Mouse (Mus musculus): ENCODE results near the gene Vwa5a. TPM values are rescaled to one million over a fixed set of nuclear protein-coding genes. Genes with fewer than 3 reads are reported as not detected.

Vwa5a gene
- 25.4 and 26.3 TPM in 2 replicates for polyA plus RNA-seq (2014; fragmentation: Nextera tagmentation; extraction: Ambion mirVana)

DNA sequence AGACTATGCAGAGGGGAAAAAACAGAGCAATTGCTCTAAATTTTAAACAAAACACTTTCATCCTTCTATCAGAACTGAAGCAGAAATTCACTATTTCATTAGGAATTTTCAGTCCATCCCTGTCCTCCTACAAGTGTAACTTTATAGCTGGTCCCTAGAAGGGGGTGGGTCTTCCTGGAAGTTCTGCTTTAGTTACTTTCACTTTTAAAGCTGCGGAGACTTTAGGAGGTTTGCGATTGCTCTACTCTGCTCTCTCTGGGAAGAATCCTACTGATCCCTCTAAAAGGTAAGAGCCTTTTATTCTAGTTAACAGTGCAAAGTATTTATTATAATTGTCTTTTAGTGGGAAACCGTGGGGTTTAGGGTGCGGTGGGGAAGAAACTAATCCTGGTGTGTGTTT lies at the start of gene Vwa5a:
Gene Vwa5a, plus strand, starts transcription at position 167 of the 400 bp plus-strand sequence.
- H3K36me3 ChIP-seq (ENCODE audit: control insufficient read depth, insufficient read depth, low read length): peaks cover 2% of the 10 kb centered on the region; the same call in 1 of the 2 replicates

DNA sequence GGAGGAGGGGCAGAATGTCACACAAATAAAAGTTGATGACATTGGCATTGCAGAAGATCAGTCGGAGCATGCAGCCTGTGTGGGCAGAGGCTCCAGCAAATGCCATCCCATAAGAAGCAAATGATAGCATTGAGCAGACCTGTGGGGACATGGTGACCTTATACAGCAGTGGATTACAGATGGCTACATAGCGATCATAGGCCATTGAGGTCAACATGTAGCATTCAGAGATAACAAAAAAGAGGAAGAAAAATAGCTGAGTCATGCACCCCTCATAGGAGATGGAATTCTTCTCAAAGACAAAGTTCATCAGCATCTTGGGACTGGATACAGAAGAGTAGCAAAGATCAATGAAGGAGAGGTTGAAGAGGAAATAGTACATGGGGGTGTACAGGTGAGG lies 45.2 kb upstream of the Vwa5a start:
- H3K27me3 ChIP-seq (ENCODE audit: control insufficient read depth, insufficient read depth, low read length): no peaks in the 10 kb centered on the region
- WGBS: 83% methylated on average over 2 of the region's 2 CpGs
- no peak overlapping the region for H3K27ac ChIP-seq (ENCODE audit: low read length)
- H3K9ac ChIP-seq (replicated peaks; ENCODE audit: low read depth, low read length): no peak overlapping the region
- no peaks in the 10 kb centered on the region for H3K36me3 ChIP-seq (ENCODE audit: control insufficient read depth, insufficient read depth, low read length)
- no peak overlapping the region for H3K4me3 ChIP-seq (ENCODE audit: low read depth, low read length)
- no peak for ATAC-seq (ENCODE audit: insufficient number of reproducible peaks, insufficient read depth, low FRiP score, low read depth)
- no peak overlapping the region for H3K4me2 ChIP-seq (replicated peaks; ENCODE audit: low read depth, low read length)
- H3K4me1 ChIP-seq (ENCODE audit: control insufficient read depth, insufficient read depth, low read length): no peaks in the 10 kb centered on the region
- H3K9me3 ChIP-seq (ENCODE audit: control insufficient read depth, low read depth, low read length): no peaks in the 10 kb centered on the region

More for the DNA sequence above, at the start of gene Vwa5a:
- H3K4me1 ChIP-seq (ENCODE audit: control insufficient read depth, insufficient read depth, low read length): peaks cover 7% of the 10 kb centered on the region
- no peaks in the 10 kb centered on the region for H3K9me3 ChIP-seq (ENCODE audit: control insufficient read depth, low read depth, low read length)
- H3K4me3 ChIP-seq (ENCODE audit: low read depth, low read length): peak within 1 kb of the TSS; percentile 58
- peak within 1 kb of the TSS; percentile 72 for H3K4me2 ChIP-seq (replicated peaks; ENCODE audit: low read depth, low read length)
- peak; percentile 88 for ATAC-seq (ENCODE audit: insufficient number of reproducible peaks, insufficient read depth, low FRiP score, low read depth)
- peak within 1 kb of the TSS; percentile 69 for H3K27ac ChIP-seq (ENCODE audit: low read length)
- H3K9ac ChIP-seq (replicated peaks; ENCODE audit: low read depth, low read length): peak within 1 kb of the TSS; percentile 22
- H3K27me3 ChIP-seq (ENCODE audit: control insufficient read depth, insufficient read depth, low read length): no peaks in the 10 kb centered on the region
- WGBS: 2% methylated on average over 4 of the region's 4 CpGs

DNA sequence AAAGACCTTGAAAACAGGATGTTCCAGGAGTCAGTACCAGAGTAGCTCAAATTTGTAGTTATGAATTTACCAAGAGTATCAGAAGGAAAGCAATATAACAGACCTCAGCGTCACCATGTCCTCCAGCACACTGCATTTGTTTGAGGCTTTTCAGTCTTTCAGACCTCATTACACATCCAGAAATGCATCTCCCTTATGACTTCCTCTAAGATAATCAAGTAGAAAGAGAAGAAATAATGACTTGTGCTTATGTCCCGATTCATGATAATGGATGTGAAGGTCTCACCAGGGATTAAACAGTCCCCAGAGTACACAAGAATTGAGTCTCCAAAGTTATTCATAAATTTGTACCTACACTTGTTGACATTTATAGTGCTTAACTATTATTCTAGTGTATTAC lies 43.6 kb upstream of the Vwa5a start, which contains the start of gene Olfr918:
Gene Olfr918, minus strand, starts transcription at position 101 of the 400 bp plus-strand sequence.
- Histone ChIP-seq H3K4me2 (replicated peaks; ENCODE audit: low read depth, low read length) (no peak within 1 kb of the TSS), H3K9me3 (ENCODE audit: control insufficient read depth, low read depth, low read length) (no peaks in the 10 kb centered on the region), H3K4me3 (ENCODE audit: low read depth, low read length) (no peak within 1 kb of the TSS), H3K4me1 (ENCODE audit: control insufficient read depth, insufficient read depth, low read length) (no peaks in the 10 kb centered on the region), H3K36me3 (ENCODE audit: control insufficient read depth, insufficient read depth, low read length) (no peaks in the 10 kb centered on the region), H3K27me3 (ENCODE audit: control insufficient read depth, insufficient read depth, low read length) (no peaks in the 10 kb centered on the region), H3K9ac (replicated peaks; ENCODE audit: low read depth, low read length) (no peak within 1 kb of the TSS), H3K27ac (ENCODE audit: low read length) (no peak within 1 kb of the TSS)
- WGBS: 84% methylated on average over 2 of the region's 2 CpGs
- ATAC-seq (ENCODE audit: insufficient number of reproducible peaks, insufficient read depth, low FRiP score, low read depth): no peak

DNA sequence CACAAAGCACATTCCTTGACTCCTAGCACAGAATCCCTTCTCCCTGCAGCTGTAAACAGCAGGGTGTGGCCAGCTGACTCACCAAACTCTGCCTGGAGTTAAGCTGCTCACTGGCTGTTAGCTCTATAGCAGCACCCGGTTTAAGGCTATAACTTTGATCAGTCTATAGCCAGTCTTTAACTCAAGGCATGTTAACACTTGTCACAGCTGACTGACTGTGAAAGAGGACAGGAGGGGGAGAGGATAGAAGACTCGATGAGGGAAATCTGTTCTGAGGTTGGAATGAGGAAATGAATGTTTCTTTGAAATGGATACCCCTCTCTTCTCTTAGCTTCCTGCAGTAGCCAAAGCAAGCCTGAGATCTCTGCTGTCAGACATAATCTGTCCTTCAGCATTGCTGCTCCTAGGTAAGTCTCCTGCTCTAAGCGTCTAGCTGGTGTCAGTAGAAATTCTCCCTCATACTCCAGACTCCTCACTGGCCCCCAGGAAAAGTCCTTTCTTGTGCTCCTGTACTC lies 916 bp downstream of the Vwa5a start:
- H3K27me3 ChIP-seq (ENCODE audit: control insufficient read depth, insufficient read depth, low read length): no peaks in the 10 kb centered on the region

DNA sequence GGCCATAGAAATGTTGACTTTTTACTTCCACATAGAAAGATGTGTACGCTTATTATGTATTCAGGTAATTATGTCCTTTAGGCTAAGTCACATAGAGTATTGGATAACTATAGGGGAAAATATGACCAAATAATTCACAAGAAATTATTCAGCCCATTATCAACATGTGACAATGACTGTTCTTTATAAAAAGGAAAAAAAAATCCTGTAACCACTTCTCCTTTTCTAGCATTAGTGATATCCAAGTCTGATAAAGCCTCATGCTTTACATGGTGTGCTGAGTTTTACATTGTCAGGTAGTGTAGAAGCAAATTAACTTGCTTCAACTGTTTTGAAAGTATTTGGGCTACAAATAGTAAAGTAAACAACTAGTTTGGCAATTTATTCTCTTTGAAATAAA lies 6.0 kb downstream of the Vwa5a start:
- WGBS: 96% methylated on average over 1 of the region's 1 CpGs
- peaks cover 25% of the 10 kb centered on the region for H3K36me3 ChIP-seq (ENCODE audit: control insufficient read depth, insufficient read depth, low read length)
- H3K9me3 ChIP-seq (ENCODE audit: control insufficient read depth, low read depth, low read length): no peaks in the 10 kb centered on the region
- no peak for ATAC-seq (ENCODE audit: insufficient number of reproducible peaks, insufficient read depth, low FRiP score, low read depth)
- peaks cover 6% of the 10 kb centered on the region for H3K4me1 ChIP-seq (ENCODE audit: control insufficient read depth, insufficient read depth, low read length)
- no peak overlapping the region for H3K27ac ChIP-seq (ENCODE audit: low read length)
- H3K4me3 ChIP-seq (ENCODE audit: low read depth, low read length): no peak overlapping the region
- H3K27me3 ChIP-seq (ENCODE audit: control insufficient read depth, insufficient read depth, low read length): no peaks in the 10 kb centered on the region
- H3K9ac ChIP-seq (replicated peaks; ENCODE audit: low read depth, low read length): no peak overlapping the region
- no peak overlapping the region for H3K4me2 ChIP-seq (replicated peaks; ENCODE audit: low read depth, low read length)

More for the DNA sequence above, 916 bp downstream of the Vwa5a start:
- peak; percentile 81 for ATAC-seq (ENCODE audit: insufficient number of reproducible peaks, insufficient read depth, low FRiP score, low read depth)
- peaks cover 7% of the 10 kb centered on the region for H3K4me1 ChIP-seq (ENCODE audit: control insufficient read depth, insufficient read depth, low read length)
- 4% methylated on average over 3 of the region's 3 CpGs for WGBS
- peak overlapping the region; percentile 72 for H3K4me2 ChIP-seq (replicated peaks; ENCODE audit: low read depth, low read length)
- H3K9me3 ChIP-seq (ENCODE audit: control insufficient read depth, low read depth, low read length): no peaks in the 10 kb centered on the region
- H3K27ac ChIP-seq (ENCODE audit: low read length): 0 out of 2 replicates have a peak overlapping the region, but pooled peaks have one; percentile 69
- peak overlapping the region; percentile 58 for H3K4me3 ChIP-seq (ENCODE audit: low read depth, low read length)
- peak overlapping the region; percentile 22 for H3K9ac ChIP-seq (replicated peaks; ENCODE audit: low read depth, low read length)
- H3K36me3 ChIP-seq (ENCODE audit: control insufficient read depth, insufficient read depth, low read length): peaks cover 7% of the 10 kb centered on the region; the same call in 1 of the 2 replicates

DNA sequence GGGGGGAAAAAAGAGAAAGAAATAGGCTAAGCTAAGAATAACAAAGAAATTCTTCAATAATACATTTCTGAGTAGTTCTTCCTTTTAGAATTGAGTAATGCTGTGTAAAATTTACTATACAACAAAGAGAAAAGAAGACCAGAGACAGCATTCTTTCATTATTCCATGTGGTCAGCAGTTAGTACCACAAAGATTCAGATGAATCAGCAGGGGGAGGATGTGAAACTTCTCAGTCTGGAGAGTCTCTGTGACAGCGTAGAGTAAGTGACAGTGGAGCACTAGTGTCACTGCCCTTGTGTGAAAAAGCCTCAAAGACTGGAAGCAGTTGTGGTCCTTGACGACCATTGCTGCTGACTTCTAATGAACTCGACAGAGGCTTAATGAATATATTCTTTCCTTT lies 10.2 kb downstream of the Vwa5a start:
- peaks cover 22% of the 10 kb centered on the region for H3K36me3 ChIP-seq (ENCODE audit: control insufficient read depth, insufficient read depth, low read length)
- H3K9ac ChIP-seq (replicated peaks; ENCODE audit: low read depth, low read length): no peak overlapping the region
- H3K4me1 ChIP-seq (ENCODE audit: control insufficient read depth, insufficient read depth, low read length): no peaks in the 10 kb centered on the region
- no peak overlapping the region for H3K4me3 ChIP-seq (ENCODE audit: low read depth, low read length)
- WGBS: 80% methylated on average over 3 of the region's 3 CpGs
- ATAC-seq (ENCODE audit: insufficient number of reproducible peaks, insufficient read depth, low FRiP score, low read depth): no peak
- no peak overlapping the region for H3K4me2 ChIP-seq (replicated peaks; ENCODE audit: low read depth, low read length)
- H3K27ac ChIP-seq (ENCODE audit: low read length): no peak overlapping the region
- no peaks in the 10 kb centered on the region for H3K27me3 ChIP-seq (ENCODE audit: control insufficient read depth, insufficient read depth, low read length)
- no peaks in the 10 kb centered on the region for H3K9me3 ChIP-seq (ENCODE audit: control insufficient read depth, low read depth, low read length)

DNA sequence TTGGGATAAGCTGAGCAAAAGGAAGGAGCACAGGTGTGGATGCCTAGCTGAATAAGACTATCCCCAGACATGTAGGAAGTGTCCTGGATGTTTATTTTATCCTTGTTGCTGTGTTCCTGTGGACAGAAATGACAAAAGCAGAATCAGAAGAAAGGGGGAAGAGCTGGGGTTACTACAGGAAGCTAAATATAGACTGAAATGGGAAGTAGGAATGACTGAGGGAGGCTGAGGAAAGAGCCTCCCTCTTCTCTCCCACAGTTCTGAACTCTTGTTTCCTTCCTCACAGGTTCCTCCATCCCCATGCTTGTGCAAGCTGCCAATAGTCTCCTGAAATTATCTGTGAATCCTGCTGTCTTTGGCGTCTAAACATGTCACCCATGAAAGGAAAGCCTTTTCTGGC lies 23.3 kb downstream of the Vwa5a start:
- no peak overlapping the region for H3K4me2 ChIP-seq (replicated peaks; ENCODE audit: low read depth, low read length)
- H3K4me1 ChIP-seq (ENCODE audit: control insufficient read depth, insufficient read depth, low read length): no peaks in the 10 kb centered on the region
- no peaks in the 10 kb centered on the region for H3K27me3 ChIP-seq (ENCODE audit: control insufficient read depth, insufficient read depth, low read length)
- H3K4me3 ChIP-seq (ENCODE audit: low read depth, low read length): no peak overlapping the region
- H3K9ac ChIP-seq (replicated peaks; ENCODE audit: low read depth, low read length): no peak overlapping the region
- peaks cover 5% of the 10 kb centered on the region; the same call in 1 of the 2 replicates for H3K36me3 ChIP-seq (ENCODE audit: control insufficient read depth, insufficient read depth, low read length)
- 85% methylated on average over 1 of the region's 1 CpGs for WGBS
- H3K9me3 ChIP-seq (ENCODE audit: control insufficient read depth, low read depth, low read length): no peaks in the 10 kb centered on the region
- H3K27ac ChIP-seq (ENCODE audit: low read length): no peak overlapping the region
- no peak for ATAC-seq (ENCODE audit: insufficient number of reproducible peaks, insufficient read depth, low FRiP score, low read depth)

DNA sequence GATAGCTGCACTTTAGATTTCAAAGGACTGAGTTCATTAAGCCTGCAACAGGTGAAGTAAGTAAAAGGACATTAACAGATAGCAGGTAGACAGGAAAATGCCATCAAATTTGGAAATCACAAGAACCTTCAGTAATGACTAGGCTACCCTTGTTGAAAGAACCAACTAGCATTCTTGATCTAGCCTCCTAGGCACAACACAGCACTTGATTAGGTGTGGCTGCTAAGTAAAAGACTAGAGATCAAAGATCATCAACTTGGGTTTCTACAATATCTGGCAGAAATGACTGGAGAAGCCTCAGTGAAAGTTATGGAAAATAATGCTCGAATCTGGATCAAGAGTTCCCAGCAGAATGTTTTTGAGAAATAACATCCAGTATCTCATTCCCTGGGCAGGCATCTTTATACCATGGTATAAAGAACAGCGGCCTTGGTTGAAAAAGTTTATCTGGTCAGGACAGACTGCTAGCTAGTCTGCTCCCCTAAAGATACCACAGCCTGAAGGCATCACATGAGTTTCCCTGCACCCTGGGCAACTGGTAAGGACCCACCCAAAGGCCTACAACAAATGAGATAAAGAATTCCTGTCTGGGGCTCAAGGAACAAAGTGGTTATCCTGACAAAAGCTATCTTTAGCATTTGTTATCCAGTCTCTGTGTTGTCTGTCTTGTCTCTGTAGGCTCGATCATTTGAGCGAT lies 26.7 kb downstream of the Vwa5a start:
- WGBS: 89% methylated on average over 4 of the region's 4 CpGs
- no peak for ATAC-seq (ENCODE audit: insufficient number of reproducible peaks, insufficient read depth, low FRiP score, low read depth)
- no peaks in the 10 kb centered on the region for H3K4me1 ChIP-seq (ENCODE audit: control insufficient read depth, insufficient read depth, low read length)
- no peaks in the 10 kb centered on the region for H3K36me3 ChIP-seq (ENCODE audit: control insufficient read depth, insufficient read depth, low read length)
- no peaks in the 10 kb centered on the region for H3K9me3 ChIP-seq (ENCODE audit: control insufficient read depth, low read depth, low read length)
- H3K9ac ChIP-seq (replicated peaks; ENCODE audit: low read depth, low read length): no peak overlapping the region
- no peak overlapping the region for H3K27ac ChIP-seq (ENCODE audit: low read length)
- H3K4me3 ChIP-seq (ENCODE audit: low read depth, low read length): no peak overlapping the region
- no peaks in the 10 kb centered on the region for H3K27me3 ChIP-seq (ENCODE audit: control insufficient read depth, insufficient read depth, low read length)
- H3K4me2 ChIP-seq (replicated peaks; ENCODE audit: low read depth, low read length): no peak overlapping the region
